In genomic region chr9:107699376-107699980, GRCm38 (mm10) we compare ENCODE assay signal across 8 mouse cellular contexts. TPM values are rescaled to one million over a fixed set of nuclear protein-coding genes. Genes with fewer than 3 reads are reported as not detected.
A peak's percentile ranks its signal among the peaks of the same experiment; 100 is the strongest.
DNase-seq lines count a peak whose midpoint lies in the region; ATAC-seq lines count a peak whose summit lies in the region.
"Had no signal": no experiment of that assay in that cellular context is flagged by ENCODE, and none has a peak within 500 bp of the region (broad histone marks: within the 10 kb centered on the region; RNA-seq: fewer than 3 reads in every experiment).

No protein-coding gene starts in this region.

- WGBS in hindbrain, embryonic 15.5 days = 15% methylated on average over 9 of the region's 9 CpGs

- 0 out of 2 replicates have a peak, but pooled peaks cover 3% of the 10 kb centered on the region for H3K36me3 ChIP-seq in hindbrain, embryonic 15.5 days
- H3K36me3 ChIP-seq: liver, embryonic 15.5 days had no signal

- DNase-seq in 3T3-L1 (ENCODE audit: low read depth, low spot score) (peak; percentile 36), MN1 (ENCODE audit: low spot score) (no peak)
- DNase-seq in embryo, embryonic 10 days (ENCODE audit: low spot score) = peak; percentile 85
- peak; percentile 50 for DNase-seq in lung, postnatal 25 days (ENCODE audit: low spot score)
- DNase-seq in frontal cortex, adult 2 months (ENCODE audit: extremely low spot score in 1 of 2, low spot score in 1 of 2) = no peak

- no peaks in the 10 kb centered on the region for H3K27me3 ChIP-seq in hindbrain, embryonic 15.5 days

- H3K9ac ChIP-seq in hindbrain, embryonic 15.5 days = no peak overlapping the region
- H3K9ac ChIP-seq: liver, embryonic 15.5 days had no signal

- H3K4me1 ChIP-seq in hindbrain, embryonic 15.5 days (replicated peaks) = peaks cover 90% of the 10 kb centered on the region
- H3K4me1 ChIP-seq: liver, embryonic 15.5 days had no signal

- no peaks in the 10 kb centered on the region for H3K9me3 ChIP-seq in hindbrain, embryonic 15.5 days
- H3K9me3 ChIP-seq: liver, embryonic 15.5 days had no signal

- peak overlapping the region; percentile 5; the same call in 1 of the 2 replicates for H3K4me2 ChIP-seq in hindbrain, embryonic 15.5 days
- H3K4me2 ChIP-seq: liver, embryonic 15.5 days had no signal

- ATAC-seq in hindbrain, embryonic 15.5 days (ENCODE audit: low FRiP score, low read depth) = no peak
- ATAC-seq in megakaryocyte progenitor cell, adult 5-6 weeks (replicated peaks; ENCODE audit: poor library complexity) = no peak

- no peak overlapping the region for H3K27ac ChIP-seq in hindbrain, embryonic 15.5 days (replicated peaks)
- H3K27ac ChIP-seq: liver, embryonic 15.5 days had no signal

- no peak overlapping the region for H3K4me3 ChIP-seq in hindbrain, embryonic 15.5 days
- H3K4me3 ChIP-seq: liver, embryonic 15.5 days had no signal

RNA-seq across cellular contexts. Expression of gene Sema3f, which starts 10.8 kb away (rescaled TPM):
- polyA plus RNA-seq in hindbrain, embryonic 15.5 days (2015; fragmentation: Nextera tagmentation; extraction: Ambion mirVana) = 14.0 and 18.5 TPM in 2 replicates
- not detected in 2 replicates for total RNA-seq in megakaryocyte progenitor cell, adult 5-6 weeks (2015)
- 1.00 TPM in 1 of 2 replicates, not detected in the other for total RNA-seq in megakaryocyte progenitor cell, adult 5-6 weeks (2017)
- polyA plus RNA-seq in frontal cortex, adult 2 months (2012; rRNA removed) = 21.2 and 22.3 TPM in 2 replicates

RNA-seq across cellular contexts. Expression of gene Gnat1, which starts 20.0 kb away (rescaled TPM):
- polyA plus RNA-seq in hindbrain, embryonic 15.5 days (2015; fragmentation: Nextera tagmentation; extraction: Ambion mirVana) = 2.0 and 3.6 TPM in 2 replicates
- 0.12 TPM in 1 of 2 replicates, not detected in the other for total RNA-seq in megakaryocyte progenitor cell, adult 5-6 weeks (2015)
- total RNA-seq in megakaryocyte progenitor cell, adult 5-6 weeks (2017) = not detected in 2 replicates
- polyA plus RNA-seq in frontal cortex, adult 2 months (2012; rRNA removed) = 0.15 and 0.28 TPM in 2 replicates

RNA-seq across cellular contexts. Expression of gene Slc38a3, which starts 30.1 kb away (rescaled TPM):
- 41.4 and 43.3 TPM in 2 replicates for polyA plus RNA-seq in hindbrain, embryonic 15.5 days (2015; fragmentation: Nextera tagmentation; extraction: Ambion mirVana)
- total RNA-seq in megakaryocyte progenitor cell, adult 5-6 weeks (2015) = not detected in 2 replicates
- not detected in 2 replicates for total RNA-seq in megakaryocyte progenitor cell, adult 5-6 weeks (2017)
- polyA plus RNA-seq in frontal cortex, adult 2 months (2012; rRNA removed) = 256 and 260 TPM in 2 replicates

Comparison
In these comparisons a context has a peak if more than half of its experiments do, and no peak if none do; other contexts are left out.
1. DNase-seq: peak in 3T3-L1 (single experiment), embryo, embryonic 10 days (single experiment) and lung, postnatal 25 days (single experiment); none in MN1 (single experiment) and frontal cortex, adult 2 months (0 of 2).